Mouse (Mus musculus) lung, embryonic 16.5 days (tissue): ENCODE measurements at regions not wholly inside any gene's neighbourhood (a gene's known extent, or its start where the extent isn't known, plus 50 kb on each side); places are given as distances from the start of the nearest gene placed in this dataset.

ENCODE experiments used
- ATAC-seq: fragments of 200-750 bp; cut with Nextera tagmentation; 2 replicates; pipeline ENCODE4 v1.8.0; 2017; ENCODE audit warnings: low read depth, mild to moderate bottlenecking, moderate library complexity
- H3K27ac ChIP-seq: fragments of 300-500 bp; sonication (generic); 2 replicates; pipeline ENCODE4 v1.5.1; 2014; ENCODE audit warnings: mild to moderate bottlenecking, control low read depth, low read length
- H3K27me3 ChIP-seq: fragments of 300-500 bp; sonication (generic); 2 replicates; pipeline ENCODE4 v1.6.1; 2014; ENCODE audit warnings: low read depth, low read length, mixed read lengths; ENCODE audit not compliant: control insufficient read depth, insufficient read depth
- H3K36me3 ChIP-seq: fragments of 300-500 bp; sonication (generic); 2 replicates; pipeline ENCODE4 v1.6.1; 2014; ENCODE audit warnings: low read length; ENCODE audit not compliant: control insufficient read depth, insufficient read depth
- H3K4me1 ChIP-seq: fragments of 300-500 bp; sonication (generic); replicated peaks from 2 replicates; pipeline ENCODE4 v1.6.1; 2014; ENCODE audit warnings: low read length, mixed read lengths; ENCODE audit not compliant: control insufficient read depth, insufficient read depth
- H3K4me2 ChIP-seq: fragments of 300-500 bp; sonication (generic); 2 replicates; pipeline ENCODE4 v1.6.1; 2014; ENCODE audit warnings: low read depth, low read length, control low read depth
- H3K4me3 ChIP-seq: fragments of 300-500 bp; sonication (generic); 2 replicates; pipeline ENCODE4 v1.5.1; 2014; ENCODE audit warnings: mild to moderate bottlenecking, low read length, control low read depth
- H3K9ac ChIP-seq: fragments of 300-500 bp; sonication (generic); 2 replicates; pipeline ENCODE4 v1.6.1; 2014; ENCODE audit warnings: low read length, control low read depth
- H3K9me3 ChIP-seq: fragments of 300-500 bp; sonication (generic); 2 replicates; pipeline ENCODE4 v1.6.1; 2016; ENCODE audit warnings: low read length; ENCODE audit not compliant: control insufficient read depth
- WGBS: fragments of 180-500 bp; shearing (Covaris S2); extraction: QIAGEN DNeasy Blood & Tissue Kit; methylation state at CpG from one replicate; pipeline ENCODE4 v1.1.7; 2014; 5-methylcytosine and 5-hydroxymethylcytosine counted together

DNA sequence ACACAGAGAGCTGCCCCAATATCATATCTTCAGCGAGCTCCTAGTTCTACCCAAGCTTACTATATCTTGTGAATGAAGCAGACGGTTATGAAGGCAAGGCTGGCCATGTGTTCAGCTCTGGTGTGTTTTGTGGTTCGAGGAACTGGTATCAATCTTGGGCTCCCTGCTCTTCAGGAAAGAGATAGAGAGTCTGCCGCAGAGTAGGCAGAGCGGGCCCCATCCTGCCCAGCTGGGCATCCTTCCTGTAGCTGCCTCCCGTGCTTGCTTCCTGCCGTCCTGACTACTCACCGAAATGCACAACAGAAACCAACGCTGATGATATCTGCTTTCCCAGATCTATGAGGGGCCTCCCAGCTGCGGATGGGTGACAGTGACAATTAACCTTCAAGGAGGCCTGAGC, 60.3 kb downstream of the Snrpe start:
- no peak overlapping the region for H3K4me2 ChIP-seq
- no peaks in the 10 kb centered on the region for H3K4me1 ChIP-seq
- no peak for ATAC-seq
- no peak overlapping the region for H3K27ac ChIP-seq
- H3K27me3 ChIP-seq = no peaks in the 10 kb centered on the region
- no peaks in the 10 kb centered on the region for H3K36me3 ChIP-seq
- H3K4me3 ChIP-seq = no peak overlapping the region
- no peak overlapping the region for H3K9ac ChIP-seq
- WGBS = 64% methylated on average over 10 of the region's 10 CpGs
- no peaks in the 10 kb centered on the region for H3K9me3 ChIP-seq

DNA sequence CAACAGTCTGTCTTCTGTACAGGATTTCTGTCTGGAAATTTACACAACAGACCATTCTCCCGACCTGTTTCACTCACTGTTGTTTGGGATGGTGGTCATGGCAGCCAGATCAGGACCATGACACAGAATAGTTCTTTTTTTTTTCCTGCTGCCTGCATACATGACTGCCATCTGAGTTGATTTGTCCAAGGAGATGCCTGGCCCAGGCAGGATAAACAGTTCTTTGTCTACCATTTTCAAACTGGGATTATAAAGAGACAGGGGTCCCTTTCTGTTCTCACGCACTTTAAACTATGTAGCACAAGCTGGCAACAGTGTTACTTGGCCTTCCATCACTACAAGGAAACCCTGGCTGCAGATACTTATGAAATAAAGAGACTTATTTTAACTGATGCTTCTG, 61.1 kb downstream of the Snrpe start:
- Histone ChIP-seq H3K36me3 (no peaks in the 10 kb centered on the region), H3K4me1 (no peaks in the 10 kb centered on the region), H3K4me3 (no peak overlapping the region), H3K27me3 (no peaks in the 10 kb centered on the region), H3K27ac (no peak overlapping the region), H3K4me2 (no peak overlapping the region), H3K9me3 (no peaks in the 10 kb centered on the region), H3K9ac (no peak overlapping the region)
- no peak for ATAC-seq
- 62% methylated on average over 2 of the region's 2 CpGs for WGBS

DNA sequence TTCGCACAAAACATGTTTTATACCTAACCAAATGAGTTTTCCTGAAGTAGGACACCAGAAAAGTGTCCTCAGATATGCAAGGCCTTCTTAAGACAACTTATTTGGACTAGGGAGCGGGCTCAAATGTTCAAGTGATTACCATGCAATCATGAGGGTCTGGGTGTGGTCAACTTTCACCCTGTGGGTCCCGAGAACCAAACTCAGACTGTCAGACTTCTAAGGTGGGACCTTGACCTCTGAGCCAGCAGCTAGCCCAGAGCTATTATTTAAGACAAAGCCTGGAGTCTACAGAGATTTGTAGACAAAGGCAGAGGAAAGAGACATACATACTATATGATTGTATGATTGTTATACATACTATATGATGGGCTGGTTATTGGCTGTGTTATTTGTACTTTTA, 62.5 kb downstream of the Snrpe start:
- Histone ChIP-seq H3K9me3 (no peaks in the 10 kb centered on the region), H3K4me1 (no peaks in the 10 kb centered on the region), H3K36me3 (no peaks in the 10 kb centered on the region), H3K4me3 (no peak overlapping the region), H3K27ac (no peak overlapping the region), H3K9ac (no peak overlapping the region), H3K27me3 (no peaks in the 10 kb centered on the region), H3K4me2 (no peak overlapping the region)
- ATAC-seq = no peak
- WGBS = 69% methylated on average over 3 of the region's 3 CpGs

DNA sequence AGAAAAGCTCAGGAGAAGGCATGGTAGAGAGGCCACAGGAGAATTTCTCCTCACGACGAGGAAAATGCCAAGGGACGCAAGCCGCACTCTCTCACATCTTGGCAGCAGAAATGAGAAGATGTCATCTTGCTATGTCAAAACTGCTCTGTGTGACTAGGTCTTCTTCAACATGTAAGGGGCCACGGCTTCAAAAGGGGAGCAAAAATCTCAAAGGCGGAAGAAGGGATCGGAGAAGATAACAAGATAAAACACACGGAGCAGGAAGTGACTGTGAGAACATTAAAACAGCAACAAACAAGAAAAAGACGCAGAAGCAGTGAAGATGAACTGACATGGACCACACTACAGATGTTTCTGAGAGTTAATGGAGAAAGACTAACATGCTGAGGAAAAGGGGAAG, 65.1 kb downstream of the Snrpe start:
- 69% methylated on average over 9 of the region's 9 CpGs for WGBS
- no peak overlapping the region for H3K27ac ChIP-seq
- H3K4me3 ChIP-seq = no peak overlapping the region
- H3K4me1 ChIP-seq = no peaks in the 10 kb centered on the region
- no peak overlapping the region for H3K4me2 ChIP-seq
- no peaks in the 10 kb centered on the region for H3K36me3 ChIP-seq
- no peak for ATAC-seq
- H3K27me3 ChIP-seq = no peaks in the 10 kb centered on the region
- H3K9ac ChIP-seq = no peak overlapping the region
- H3K9me3 ChIP-seq = no peaks in the 10 kb centered on the region

DNA sequence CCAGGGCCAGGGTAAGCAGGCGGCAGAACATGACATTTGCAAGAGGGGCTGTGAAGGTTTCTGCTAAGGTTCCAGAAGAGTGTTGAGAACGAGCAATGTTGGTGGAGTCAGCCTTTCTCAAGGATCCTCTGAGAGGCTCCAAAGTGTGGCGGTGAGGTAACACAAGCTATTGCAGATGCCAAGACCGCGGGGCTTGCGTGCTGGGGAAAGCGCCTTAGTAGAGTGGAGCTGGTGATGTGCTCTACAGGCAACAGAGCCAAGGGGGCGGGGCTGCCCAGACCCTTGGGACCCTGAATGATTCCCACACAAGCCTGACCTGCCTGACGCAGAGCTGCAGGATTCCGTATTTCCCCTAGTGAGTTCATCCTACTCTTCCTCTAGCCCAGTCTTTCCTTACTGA, 66.3 kb downstream of the Snrpe start:
- Histone ChIP-seq H3K9ac (no peak overlapping the region), H3K4me1 (no peaks in the 10 kb centered on the region), H3K27ac (no peak overlapping the region), H3K4me3 (no peak overlapping the region), H3K9me3 (peaks cover 2% of the 10 kb centered on the region; the same call in 1 of the 2 replicates), H3K4me2 (no peak overlapping the region), H3K36me3 (no peaks in the 10 kb centered on the region), H3K27me3 (no peaks in the 10 kb centered on the region)
- ATAC-seq = 0 out of 2 replicates have a peak, but pooled peaks have one; percentile 26
- WGBS = 69% methylated on average over 10 of the region's 10 CpGs

DNA sequence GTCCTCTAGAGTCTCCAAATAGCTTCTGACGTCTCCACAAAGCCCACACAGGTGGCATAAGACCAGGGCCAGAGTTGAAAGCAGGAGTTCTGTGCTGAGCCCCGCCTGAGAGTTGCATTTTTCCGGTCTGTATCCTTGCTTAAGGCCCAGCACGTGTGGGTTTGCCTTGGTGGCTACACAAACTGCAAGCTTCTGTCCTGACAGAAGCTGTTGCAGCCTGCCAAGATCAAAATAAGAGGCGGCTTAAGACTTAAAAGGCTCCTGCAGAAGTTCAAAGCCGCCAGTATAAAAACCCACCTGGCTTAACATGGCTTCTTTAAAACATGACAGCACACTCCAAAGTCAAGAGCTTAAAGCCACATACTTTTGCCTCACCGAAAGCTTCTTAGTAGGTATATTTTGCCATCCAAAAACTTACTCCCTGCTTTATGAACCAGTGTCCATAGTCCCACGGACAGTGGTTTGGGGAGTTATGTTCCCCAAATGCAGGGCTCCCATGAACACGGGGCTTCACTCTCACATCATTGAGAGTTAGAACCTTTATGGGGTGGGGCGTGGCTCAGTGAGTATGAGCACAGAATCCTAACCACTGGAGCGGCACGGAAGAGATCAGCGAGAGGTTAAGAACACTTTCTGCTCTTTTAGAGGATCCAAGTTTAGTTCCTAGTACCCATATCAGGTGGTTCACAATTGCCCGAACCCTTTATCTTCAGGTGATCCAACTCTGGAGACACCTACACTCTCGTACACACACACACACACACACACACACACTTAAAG, 67.9 kb downstream of the Snrpe start:
- Histone ChIP-seq H3K9me3 (peaks cover 2% of the 10 kb centered on the region; the same call in 1 of the 2 replicates), H3K4me2 (no peak overlapping the region), H3K27ac (no peak overlapping the region), H3K4me3 (no peak overlapping the region), H3K4me1 (no peaks in the 10 kb centered on the region), H3K36me3 (no peaks in the 10 kb centered on the region), H3K27me3 (no peaks in the 10 kb centered on the region), H3K9ac (no peak overlapping the region)
- no peak for ATAC-seq
- 67% methylated on average over 15 of the region's 15 CpGs for WGBS

DNA sequence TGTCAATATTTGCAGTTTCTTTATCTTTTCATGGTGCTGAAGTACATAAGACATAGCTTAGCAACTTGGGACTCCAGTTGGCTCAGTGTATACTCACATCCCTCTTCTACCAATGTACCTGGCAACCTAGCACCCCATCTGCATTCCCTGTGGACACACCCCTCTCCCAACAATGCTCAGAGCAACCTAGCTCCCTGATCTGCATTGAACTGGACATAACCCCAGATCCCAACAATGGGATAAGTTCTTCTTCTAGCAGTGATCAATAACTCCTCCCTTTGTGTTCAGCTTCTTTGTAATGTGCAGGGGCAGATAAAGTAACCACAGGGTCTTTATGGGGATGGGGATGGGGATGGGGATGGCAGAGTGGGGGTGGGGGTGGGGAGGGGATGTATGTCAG, 79.4 kb downstream of the Snrpe start:
- Histone ChIP-seq H3K4me2 (no peak overlapping the region), H3K27ac (no peak overlapping the region), H3K9ac (no peak overlapping the region), H3K27me3 (no peaks in the 10 kb centered on the region), H3K4me3 (no peak overlapping the region), H3K9me3 (no peaks in the 10 kb centered on the region), H3K4me1 (no peaks in the 10 kb centered on the region; the same call in 1 of the 2 replicates), H3K36me3 (no peaks in the 10 kb centered on the region)
- no peak for ATAC-seq

DNA sequence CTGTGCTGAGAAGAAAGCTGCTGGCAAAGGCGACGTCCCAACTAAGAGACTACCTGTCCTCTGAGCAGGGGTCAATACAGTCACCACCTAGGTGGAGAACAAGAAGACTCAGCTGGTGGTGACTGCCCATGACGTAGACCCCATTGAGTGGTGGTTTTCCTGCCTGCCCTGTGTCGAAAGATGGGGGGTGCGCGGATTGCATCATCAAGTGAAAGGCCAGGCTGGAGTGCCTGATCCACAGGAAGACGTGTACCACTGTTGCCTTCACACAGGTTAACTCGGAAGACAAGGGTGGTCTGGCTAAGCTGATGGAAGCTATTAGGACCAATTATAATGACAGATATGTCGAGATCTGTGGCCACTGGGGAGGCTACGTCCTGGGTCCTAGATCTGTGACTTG, 80.3 kb downstream of the Snrpe start:
- H3K36me3 ChIP-seq = no peaks in the 10 kb centered on the region
- H3K4me3 ChIP-seq = no peak overlapping the region
- no peak overlapping the region for H3K4me2 ChIP-seq
- no peaks in the 10 kb centered on the region for H3K9me3 ChIP-seq
- H3K27ac ChIP-seq = no peak overlapping the region
- H3K9ac ChIP-seq = no peak overlapping the region
- no peaks in the 10 kb centered on the region for H3K27me3 ChIP-seq
- ATAC-seq = no peak
- H3K4me1 ChIP-seq = no peaks in the 10 kb centered on the region; the same call in 1 of the 2 replicates
- WGBS = 87% methylated on average over 10 of the region's 10 CpGs

DNA sequence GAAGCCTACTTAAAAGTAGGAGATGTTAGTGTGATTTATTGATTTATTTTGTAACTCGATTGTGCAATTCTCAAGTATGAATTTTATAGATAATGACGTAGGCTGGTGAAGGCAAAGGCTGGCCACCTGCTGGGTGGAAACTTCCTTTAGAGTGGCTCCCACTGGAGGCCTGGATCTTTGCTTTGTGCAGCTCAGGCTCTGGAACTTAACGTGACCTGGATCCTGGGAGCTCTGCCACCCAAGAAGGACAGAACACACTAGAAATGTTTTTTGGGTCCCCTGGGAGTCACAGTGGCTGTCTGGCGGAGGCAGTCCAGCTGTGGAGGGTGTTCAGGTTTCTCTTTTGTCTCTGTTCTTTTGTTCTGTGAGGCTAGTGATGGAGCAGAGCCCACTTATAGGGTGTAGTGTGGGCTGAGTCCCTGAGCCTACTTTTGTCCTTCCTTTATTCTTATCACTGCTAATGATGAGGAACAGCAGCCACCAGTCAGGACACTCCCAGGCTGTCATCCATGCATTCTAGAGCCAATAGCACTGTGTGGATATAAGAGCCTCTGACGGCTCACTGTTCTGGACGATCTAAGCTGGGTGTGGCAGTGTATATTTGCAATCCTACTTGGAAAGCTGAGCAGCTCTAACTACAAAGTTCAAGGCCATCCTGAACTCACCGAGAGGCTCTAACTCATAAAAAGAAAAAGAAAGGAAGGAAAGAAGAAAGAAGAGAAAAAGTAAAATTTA, 82.3 kb downstream of the Snrpe start:
- Histone ChIP-seq H3K4me1 (no peaks in the 10 kb centered on the region; the same call in 1 of the 2 replicates), H3K4me2 (no peak overlapping the region), H3K4me3 (no peak overlapping the region), H3K27ac (no peak overlapping the region), H3K9me3 (no peaks in the 10 kb centered on the region), H3K36me3 (no peaks in the 10 kb centered on the region), H3K27me3 (no peaks in the 10 kb centered on the region), H3K9ac (no peak overlapping the region)
- no peak for ATAC-seq
- 47% methylated on average over 7 of the region's 7 CpGs for WGBS
